Mouse (Mus musculus): ENCODE measurements around the gene Morf4l1.

Gene Morf4l1

DNA sequence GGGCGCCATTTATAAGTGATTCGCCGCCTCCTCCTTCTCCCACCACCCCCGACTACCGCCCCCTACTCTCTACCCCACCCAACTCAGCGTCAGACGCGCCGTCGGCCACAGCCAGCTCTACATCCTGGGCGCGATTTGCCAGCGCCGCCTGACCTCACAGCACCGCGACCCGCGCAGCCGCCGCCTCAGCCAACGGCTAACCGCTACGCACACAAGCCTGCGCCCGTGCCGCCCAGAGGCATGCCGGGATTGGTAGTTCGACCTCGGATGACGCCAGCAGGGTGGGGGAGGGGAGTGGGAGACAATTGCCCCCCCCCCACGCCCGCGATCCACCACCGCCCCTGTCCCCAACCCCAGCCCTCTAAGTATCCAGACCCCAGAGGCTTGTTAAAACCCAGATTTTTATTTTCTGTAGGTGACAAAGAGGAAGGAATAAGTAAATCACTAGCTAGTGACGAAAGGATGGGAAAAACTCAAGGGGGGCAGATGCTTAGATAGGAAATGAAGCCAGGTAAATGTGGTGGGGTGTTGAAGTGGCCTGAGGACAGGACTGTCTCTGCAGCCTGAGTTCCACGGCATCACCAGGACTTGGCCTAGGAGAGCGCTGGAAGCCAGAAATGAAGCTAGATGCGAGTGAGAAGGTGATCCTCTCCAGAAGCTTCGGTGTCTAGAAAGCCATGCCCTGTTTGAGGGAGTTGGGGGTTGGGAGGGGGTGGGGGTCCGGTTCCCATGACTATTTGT, at the start of gene Morf4l1:
Gene Morf4l1, minus strand, starts transcription at position 208 of the 741 bp plus-strand sequence.
- DNase-seq (ENCODE audit: low spot score) = peak; percentile 97

DNA sequence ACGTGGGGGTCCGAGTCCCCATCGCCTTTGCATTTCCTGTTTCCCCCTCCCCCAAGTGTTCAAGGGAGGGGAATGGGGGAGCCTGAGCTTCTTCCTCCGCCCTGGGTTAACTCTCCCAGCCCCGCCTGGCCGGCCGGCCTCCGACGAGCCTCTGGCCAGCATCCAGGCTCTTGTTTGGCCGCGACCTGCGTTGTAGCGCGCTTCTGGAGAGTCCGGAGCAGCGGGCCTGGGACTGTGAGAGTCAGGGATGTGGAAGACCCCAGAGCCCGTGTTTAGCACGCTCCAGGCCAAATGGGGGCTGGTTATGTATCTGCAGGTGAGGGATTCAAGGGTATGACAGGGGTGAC, 49.1 kb upstream of the Morf4l1 start:
- DNase-seq (ENCODE audit: low spot score) = no peak

DNA sequence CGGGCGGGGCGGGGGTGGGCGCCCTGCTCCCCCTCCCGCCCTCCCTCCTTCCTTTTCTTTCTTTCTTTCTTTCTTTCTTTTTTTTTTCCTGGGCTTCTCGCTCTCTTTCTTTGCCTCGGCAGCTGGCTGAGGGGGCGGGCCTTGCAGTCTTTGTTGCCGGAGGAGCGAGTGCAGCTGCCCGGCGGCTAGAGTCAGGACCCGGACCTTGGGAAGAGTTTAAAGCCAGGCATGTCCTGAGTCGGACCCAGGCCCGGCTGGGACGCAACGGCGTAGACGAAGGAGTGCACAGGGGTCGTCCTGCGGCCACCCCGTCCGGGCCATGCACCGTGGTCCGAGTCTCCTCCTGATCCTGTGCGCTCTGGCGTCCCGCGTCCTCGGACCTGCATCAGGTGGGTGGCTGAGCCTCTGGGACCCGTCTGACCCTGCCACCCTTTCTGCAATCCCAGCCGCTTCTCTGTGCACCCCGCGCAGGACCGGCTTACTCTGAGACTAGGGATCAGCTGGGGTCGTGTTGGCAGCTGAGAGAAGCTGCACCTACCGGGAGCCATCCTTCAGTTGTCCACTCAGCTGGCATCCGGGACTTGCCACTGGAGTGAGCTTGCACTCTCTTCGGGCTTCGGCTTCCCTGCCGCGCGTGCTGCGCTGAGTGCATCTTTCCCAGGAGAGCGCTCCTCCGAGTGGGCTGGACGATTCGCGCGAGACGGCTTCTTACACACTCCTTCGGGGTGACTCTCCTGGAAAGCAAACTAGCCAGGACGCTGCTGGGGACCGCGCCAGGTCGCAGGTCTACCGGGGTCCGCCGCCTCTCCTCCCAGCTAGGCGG, 48.6 kb upstream of the Morf4l1 start, which contains the start of gene Adamts7:
Gene Adamts7, plus strand, starts transcription at position 144 of the 823 bp plus-strand sequence.
- DNase-seq (ENCODE audit: low spot score) = peak; percentile 26

DNA sequence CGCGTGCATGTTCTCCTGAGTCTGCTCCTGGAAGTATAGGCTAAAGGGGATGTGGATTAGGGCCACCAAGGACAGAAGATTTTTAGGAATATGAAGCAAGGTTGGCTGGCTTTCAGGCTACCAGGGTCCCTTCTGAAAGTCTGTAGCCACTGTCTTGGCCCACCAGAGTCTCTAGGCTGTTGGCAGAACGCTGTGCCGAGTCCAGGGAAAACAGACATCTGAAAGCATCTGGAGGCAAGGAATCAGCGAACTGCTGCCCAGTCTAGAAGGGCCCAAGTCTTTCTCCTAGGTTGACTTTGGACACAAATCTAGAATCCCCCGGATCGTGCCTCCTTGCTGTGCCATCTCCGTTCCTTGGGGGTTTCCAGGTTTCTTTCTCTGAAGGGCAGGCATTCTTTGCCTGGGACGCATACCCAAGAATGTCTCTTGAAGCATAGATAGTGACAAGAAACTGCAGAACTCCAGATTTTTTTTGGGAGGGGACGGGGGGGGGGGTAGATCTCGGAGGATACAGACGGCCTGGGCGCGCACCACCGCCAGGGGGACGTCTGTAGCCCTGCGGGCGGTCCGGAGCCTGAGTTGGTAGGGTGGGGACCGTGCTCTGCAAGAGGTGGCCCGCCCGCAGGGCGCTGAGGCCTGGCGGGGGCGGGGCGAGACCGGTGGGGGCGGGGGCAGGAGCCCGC, 47.8 kb upstream of the Morf4l1 start:
- peak; percentile 66 for DNase-seq (ENCODE audit: low spot score)

DNA sequence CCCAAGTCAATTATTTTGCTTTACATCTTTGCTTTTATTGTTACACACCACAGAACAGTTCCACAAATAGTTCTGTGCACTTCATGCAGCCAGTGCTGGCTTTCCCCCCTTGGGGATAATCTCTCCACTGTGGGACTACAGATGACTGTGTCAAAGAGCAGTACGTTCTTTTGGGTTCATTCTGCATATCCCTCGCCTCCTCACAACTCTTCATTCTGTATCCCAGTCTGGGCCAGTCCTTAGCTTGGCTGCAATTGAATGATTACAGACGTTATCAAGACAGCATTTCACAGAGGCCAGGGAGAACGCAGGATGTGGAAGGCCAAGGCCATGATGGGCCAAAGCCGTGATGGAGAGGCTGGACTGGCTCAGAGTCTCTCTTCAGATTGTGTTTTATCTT, 32.3 kb upstream of the Morf4l1 start:
- peak; percentile 25 for DNase-seq (ENCODE audit: low spot score)

DNA sequence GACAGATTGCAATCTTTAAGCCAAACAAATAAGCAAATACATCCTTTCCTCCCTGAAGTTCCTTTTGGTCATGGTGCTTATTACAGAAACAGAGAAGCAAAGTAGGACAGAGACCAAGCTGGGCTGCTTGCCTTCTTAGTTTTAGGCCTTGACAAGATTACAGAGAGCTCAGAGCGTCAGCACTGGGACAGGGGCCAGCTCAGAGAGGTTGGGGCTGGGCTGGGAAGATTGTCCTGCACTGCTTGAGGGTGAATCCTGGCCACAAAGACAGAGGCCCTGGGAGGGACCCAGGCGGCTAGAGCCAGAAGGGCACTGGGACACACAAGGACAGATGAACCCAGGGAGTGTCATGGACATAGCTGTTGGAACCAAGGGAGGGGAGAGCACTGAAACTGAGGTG, 31.2 kb upstream of the Morf4l1 start:
- peak; percentile 82 for DNase-seq (ENCODE audit: low spot score)

DNA sequence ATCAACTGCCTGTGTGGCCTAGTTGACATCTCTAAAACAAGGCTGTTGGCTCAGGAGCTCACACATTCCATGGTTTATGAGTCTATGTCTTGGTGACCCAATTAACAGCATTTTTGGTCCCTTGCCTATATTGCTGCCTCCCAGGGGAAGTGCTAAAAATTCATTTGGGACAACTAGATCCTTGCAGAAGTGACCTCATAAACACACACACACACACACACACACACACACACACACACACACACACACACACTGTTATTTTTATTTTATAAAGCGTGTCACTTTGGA, 22.0 kb upstream of the Morf4l1 start:
- no peak for DNase-seq (ENCODE audit: low spot score)

DNA sequence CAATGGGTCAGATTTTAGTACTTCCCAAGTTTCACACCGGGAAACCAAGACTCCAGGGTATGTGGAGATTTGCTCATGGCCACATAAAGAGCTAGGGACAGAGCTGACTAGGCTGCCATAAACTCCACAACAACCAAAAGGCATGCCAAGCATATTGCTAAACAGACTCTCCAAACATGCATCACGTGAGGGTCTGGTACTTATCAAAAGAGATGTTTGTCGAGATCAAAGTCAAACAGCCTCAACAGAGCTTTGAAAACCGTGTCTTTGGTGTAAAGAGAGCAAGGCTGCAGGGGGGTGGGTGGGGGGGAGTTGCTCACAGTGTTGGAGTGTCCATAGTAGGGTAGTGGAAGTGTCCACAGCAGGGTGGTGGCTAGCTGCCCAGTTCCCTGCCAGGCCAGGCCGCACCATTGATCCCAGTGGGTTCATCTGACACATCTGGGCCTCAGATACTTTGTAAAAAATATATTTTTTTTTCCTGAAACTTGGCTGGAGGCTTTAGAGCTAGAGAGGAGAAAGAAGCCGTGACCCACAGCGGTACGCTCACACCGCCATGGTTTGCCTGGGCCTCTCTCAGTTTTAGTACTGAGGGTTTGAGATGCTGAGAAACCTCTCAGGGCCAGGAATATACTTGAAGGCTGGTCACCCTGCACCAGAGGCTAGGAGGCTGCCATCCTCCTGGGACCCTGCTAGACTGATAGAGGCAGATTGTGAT, 21.5 kb upstream of the Morf4l1 start:
- DNase-seq (ENCODE audit: low spot score) = no peak

DNA sequence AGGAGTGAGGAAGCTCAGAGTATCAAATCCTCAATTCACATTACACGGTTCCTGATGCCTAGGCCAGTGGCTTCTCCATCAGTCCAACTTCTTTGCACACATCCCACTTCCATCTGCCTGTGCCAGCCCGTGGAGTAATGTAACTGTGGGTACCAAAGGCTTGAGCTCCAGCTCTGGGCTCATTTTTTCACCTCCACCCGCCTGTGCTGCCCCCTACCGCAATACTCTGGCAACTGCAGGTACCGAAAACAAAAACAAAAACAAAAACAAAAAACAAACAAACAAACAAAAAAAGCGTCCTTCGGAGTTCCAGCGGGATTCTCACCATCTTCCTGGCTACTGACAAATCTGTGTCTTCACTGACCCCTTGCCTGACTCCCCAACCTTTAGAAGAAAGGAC, 20.9 kb upstream of the Morf4l1 start:
- DNase-seq (ENCODE audit: low spot score) = no peak

DNA sequence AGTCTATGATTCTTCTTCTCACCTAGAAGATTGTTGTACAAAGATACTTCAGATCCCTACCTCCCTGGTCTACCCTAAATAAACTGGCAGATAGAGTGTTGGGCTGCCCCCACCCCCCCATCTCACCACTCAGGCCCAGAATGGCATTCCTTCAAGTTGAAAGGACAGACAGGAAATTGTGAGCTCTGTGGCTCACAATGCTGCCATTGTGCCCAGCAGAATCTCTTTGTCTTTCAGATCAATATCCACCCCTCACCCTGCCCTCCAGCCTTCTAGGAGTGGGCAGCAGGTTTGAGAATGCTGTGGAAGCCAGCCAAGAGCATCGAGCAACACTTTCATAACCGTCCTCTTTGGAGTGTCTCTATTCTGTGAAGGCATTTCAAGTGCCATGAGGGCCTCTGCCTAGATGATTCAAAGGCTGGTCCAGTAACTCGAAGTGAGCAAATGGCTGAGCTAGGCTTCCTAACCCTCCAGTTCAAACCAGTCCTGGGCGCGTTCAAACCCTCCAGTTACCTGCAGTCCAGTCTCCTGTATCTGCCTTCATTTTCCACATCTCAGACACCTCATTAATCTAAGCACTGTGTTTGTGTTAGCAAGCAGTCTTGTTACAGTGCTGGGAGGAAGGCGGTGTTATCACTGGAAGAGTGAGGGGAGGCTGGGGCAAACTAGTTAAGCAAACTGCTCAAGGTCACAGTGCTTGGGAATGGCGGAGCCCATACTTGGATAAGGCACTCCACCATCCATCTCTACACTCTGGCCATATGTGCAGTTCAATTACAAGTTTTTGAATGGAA, 19.2 kb upstream of the Morf4l1 start:
- DNase-seq (ENCODE audit: low spot score) = no peak

DNA sequence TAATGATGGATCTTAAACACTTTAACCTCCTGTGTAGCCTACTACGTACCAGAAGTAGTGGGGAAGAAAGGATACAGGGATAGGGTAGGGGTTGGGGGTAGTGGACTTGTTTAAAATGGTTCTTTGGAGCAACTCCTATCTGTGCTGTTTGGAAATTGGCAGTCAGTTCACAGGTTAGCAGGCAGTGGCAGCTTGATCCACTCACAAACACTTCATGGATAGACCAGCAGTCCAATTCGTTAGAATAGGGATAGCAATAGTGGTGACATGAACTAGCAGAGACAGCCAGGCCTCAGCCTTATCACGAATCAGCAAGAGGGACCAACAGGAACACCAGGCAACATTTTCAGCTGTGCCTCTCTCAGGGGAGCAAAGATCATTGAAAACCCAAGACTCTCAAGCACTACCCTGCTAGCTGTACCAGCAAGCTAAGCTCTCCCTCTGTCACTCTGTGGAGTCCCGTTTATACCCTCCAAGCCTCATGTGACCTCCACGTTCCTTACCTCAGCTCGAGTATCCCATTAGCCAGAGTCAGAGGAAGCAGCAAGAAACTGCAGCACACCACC, 14.1 kb upstream of the Morf4l1 start:
- DNase-seq (ENCODE audit: low spot score) = no peak

DNA sequence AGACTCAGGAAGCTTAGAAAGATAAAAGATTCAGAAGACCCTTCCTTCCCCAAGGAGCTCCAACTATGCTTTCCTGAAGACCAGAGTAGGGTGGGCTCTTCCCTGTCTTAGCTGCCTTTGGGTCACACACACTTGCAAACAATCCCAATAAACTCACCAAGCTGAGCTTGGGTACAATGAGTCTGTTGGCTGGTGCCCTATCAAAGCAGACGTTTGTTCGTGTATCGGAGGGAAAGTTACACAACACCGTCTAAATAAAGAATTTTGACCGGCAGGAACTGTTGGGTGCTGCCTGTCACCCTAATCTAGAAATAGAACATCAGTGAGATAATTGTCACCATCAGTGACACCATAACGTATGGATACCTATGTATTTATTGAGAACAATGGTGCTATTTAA, 12.6 kb upstream of the Morf4l1 start:
- DNase-seq (ENCODE audit: low spot score) = no peak

DNA sequence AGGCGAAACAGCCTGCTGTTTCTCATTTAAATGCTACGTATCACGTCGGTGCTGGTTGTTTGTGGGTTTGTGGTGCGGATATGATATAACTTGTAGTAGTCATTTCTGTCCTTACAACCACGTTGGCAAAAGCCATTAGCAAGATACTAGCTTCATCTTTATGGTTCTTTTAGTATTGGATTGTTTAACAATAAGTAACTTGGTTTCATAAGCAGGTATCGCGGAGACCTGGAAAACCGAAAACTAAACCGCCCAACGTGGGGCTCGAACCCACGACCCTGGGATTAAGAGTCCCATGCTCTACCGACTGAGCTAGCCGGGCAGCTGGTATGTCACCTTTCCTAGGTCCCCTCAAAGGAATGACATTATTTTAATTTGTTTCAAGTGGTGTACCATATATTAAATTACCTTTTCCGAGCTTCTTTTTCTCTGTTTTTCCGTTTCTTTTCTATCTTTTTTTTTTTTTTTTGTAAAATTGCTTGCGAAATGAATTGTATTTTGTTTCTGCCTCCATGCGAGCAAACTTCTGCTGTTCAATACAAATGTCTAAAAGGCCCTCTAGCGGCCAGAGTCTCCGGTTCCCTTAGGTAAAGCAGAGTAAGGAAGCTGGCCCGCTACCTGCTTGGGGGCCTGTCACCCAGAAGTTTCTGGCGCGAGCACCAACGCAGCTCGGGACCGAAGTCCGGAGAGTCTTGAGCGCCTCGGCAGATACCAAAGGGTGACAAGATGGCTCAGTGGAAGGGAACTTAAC, 11.9 kb upstream of the Morf4l1 start:
- DNase-seq (ENCODE audit: low spot score) = peak; percentile 59

DNA sequence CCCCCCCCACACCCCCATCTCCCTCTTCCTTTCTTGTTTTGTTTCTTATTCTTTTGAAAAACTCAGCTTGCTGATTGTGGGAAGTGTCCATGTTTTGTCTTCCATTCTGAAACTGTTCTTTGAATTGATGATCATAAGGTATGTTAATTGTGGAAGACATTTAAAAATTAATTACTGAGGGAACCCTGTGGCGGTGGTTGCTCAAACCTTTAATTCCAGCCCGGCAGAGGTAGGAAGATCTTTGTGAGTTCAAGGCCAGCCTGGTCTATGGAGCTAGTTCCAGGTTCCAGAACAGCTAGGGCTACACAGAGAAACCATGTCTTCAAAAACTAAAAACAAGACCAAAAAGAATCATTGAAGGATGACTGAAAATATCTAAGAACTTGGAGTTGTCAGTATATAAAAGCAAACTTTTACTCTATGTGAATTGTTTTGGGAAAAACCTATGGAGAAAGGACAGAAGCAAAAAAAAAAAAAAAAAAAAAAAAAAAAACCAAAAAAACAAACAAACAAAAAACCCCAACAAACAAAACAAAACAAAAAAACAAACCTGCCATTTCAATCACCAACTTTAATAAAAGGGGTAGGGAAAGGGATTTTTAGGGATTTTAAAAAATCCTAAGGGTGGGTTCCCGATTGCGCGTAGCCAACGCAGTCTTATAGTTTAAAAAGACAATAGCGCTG, 11.0 kb upstream of the Morf4l1 start:
- no peak for DNase-seq (ENCODE audit: low spot score)

DNA sequence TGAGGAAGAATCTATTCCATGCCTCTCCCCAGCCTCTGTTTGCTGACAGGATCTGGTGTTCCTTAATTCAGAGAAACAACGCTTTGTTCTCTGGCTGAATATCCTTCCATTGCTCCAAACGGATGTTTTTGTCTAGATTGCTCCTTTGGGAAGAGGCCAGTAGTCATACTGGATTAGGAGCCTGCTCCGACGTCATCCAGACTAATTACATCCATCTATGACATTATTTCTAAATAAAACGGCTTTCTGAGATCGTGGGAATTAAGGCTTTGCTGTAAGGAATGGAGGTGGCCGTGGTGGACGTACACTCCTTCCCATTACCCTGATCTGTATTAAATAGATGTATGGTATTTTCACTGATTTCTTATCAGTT, 10.3 kb upstream of the Morf4l1 start:
- no peak for DNase-seq (ENCODE audit: low spot score)

DNA sequence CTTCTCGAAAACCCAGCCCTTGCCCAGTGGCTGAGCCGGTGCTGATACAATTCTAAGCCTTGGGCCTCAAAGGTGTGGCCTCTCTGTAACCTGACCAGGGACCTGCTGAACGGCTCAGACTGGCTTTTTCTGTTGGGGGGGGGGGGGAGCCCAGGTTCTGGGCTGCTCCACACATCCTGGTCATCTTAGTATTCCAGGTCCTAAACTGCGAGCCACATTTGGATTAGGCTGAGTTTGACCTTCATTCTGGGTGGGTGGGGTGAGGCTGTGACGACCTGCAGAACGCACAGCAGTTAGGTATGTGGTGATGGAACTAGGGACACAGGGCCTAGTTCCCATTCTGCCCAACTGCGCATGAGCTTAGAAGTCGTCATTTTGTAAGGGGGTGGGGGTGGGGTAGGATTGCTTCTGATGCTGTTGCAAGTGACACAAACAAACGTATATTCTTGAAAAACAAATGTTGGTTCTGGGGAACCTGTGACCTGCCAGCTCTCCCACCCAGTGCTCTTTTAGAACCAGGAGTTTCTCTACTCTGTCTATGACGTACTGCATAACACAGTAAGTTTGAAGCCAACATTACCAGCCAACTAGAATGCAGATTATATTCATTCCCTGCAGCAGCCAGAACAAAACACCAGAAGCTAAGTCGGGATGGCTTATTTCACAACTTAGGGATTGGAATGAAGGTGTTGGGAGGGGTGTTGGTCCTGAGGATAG, 9.7 kb upstream of the Morf4l1 start:
- no peak for DNase-seq (ENCODE audit: low spot score)

DNA sequence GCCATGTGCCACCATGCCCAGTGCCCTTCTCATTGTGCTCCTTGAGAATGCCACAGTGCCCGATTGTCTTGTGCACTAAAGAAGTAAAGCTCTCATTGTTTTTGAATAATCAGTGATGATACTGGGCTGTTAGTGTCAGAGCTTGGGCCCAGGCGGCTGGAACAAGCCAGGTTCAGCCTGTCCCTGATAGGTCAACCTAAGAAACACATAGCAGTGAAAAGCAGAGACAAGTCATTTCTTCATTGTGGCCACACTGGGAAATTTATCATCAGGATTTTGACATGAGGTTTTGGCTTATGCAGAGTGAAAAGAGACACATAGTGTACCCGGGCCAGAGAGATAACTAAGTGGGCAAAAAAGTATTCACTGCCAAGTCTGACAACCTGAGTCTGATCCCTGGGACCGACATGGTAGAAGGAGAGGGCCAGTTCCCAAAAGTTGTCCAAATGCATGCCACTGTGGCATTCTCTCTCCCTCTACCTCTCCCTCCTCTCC, 7.7 kb upstream of the Morf4l1 start:
- DNase-seq (ENCODE audit: low spot score) = no peak

DNA sequence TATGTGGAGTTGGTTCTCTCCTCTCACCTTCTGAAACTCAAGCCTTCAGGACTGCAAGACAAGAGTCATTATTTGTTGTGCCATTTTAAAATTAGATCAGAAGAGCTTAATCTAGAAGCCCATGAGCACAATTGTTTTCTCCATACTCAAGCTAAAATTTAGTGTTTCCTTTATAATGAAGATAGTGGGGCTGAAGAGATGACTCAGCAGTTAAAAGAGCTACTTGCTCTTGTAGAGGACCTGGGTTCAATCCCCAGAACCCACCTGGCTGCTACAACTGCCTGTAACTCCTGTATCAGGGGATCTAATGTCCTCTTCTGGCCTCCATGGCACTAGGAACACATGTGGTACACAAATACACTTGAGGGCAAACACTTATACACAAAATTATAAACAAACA, 2.7 kb upstream of the Morf4l1 start:
- DNase-seq (ENCODE audit: low spot score) = no peak

DNA sequence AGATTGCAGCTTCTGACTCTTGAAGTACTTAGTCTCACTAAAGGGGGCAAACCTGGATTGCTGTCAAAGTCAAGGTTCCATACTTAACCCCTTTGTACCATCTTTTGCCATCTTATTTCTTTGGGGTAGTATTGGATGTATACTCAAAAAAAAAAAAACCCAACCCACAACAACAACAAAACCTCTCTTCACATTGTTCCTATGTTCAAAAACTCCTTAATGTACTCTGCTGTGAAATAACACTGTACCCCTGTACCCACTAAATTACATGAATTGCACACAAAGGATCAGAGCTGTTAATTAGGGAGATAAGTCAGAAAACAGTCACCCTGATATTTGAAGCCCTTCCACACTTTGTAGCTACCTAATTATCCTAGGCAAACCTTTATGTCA, 730 bp upstream of the Morf4l1 start:
- DNase-seq (ENCODE audit: low spot score) = no peak
